Mouse (Mus musculus) MEL (cell line): ENCODE data around the gene Rheb. TPM values are rescaled to one million over a fixed set of nuclear protein-coding genes. Genes with fewer than 3 reads are reported as not detected.

Source experiments
- DNase-seq: peaks from one replicate; pipeline ENCODE4 v3.0.0; 2011; ENCODE audit warnings: low read depth, low spot score
- H3K27ac ChIP-seq: 2 replicates; pipeline ENCODE4 v1.5.1; 2012; ENCODE audit warnings: low read depth, mild to moderate bottlenecking, control low read depth, low read length, moderate library complexity; ENCODE audit not compliant: control insufficient read depth
- H3K27me3 ChIP-seq, 2 experiments: fragments of 150-350 bp in 1 of 2; sonication (generic) in 1 of 2; 2 replicates each; pipeline ENCODE4 v1.6.1; 2012; ENCODE audit warnings: low read length in 2 of 2, mild to moderate bottlenecking in 2 of 2, improper control_type of control experiment in 1 of 2, moderate library complexity in 1 of 2; ENCODE audit not compliant: insufficient read depth in 2 of 2, control insufficient read depth in 1 of 2
- H3K36me3 ChIP-seq, 2 experiments: 2 replicates each; pipeline ENCODE4 v1.6.1; 2012 to 2014; ENCODE audit warnings: low read length in 2 of 2, improper control_type of control experiment in 1 of 2, inconsistent platforms in 1 of 2, mild to moderate bottlenecking in 1 of 2; ENCODE audit not compliant: insufficient read depth in 2 of 2, control insufficient read depth in 1 of 2
- H3K4me1 ChIP-seq, 2 experiments: fragments of 150-350 bp in 1 of 2; sonication (generic) in 1 of 2; 2 replicates each; pipeline ENCODE4 v1.6.1; 2012; ENCODE audit warnings: low read length in 2 of 2, improper control_type of control experiment in 1 of 2, mild to moderate bottlenecking in 1 of 2; ENCODE audit not compliant: insufficient read depth in 2 of 2, control insufficient read depth in 1 of 2
- H3K4me3 ChIP-seq, 2 experiments: fragments of 150-350 bp in 1 of 2; sonication (generic) in 1 of 2; 2 replicates each; pipeline ENCODE4 v1.5.1; 2012; ENCODE audit warnings: low read depth in 2 of 2, low read length in 2 of 2, mild to moderate bottlenecking in 2 of 2, moderate library complexity in 2 of 2, control low read depth in 1 of 2, improper control_type of control experiment in 1 of 2; ENCODE audit not compliant: control insufficient read depth in 1 of 2, insufficient read depth in 1 of 2
- H3K79me2 ChIP-seq: 2 replicates; pipeline ENCODE4 v1.6.1; 2012; ENCODE audit warnings: mild to moderate bottlenecking, low read length, moderate library complexity; ENCODE audit not compliant: control insufficient read depth, poor library complexity, insufficient read depth
- H3K9ac ChIP-seq: 2 replicates; pipeline ENCODE4 v1.6.1; 2012; ENCODE audit warnings: low read depth, mild to moderate bottlenecking, control low read depth, low read length, moderate library complexity; ENCODE audit not compliant: control insufficient read depth, poor library complexity, severe bottlenecking
- H3K9me3 ChIP-seq: fragments of 150-350 bp; sonication (generic); replicated peaks from 2 replicates; pipeline ENCODE4 v1.6.1; 2012; ENCODE audit warnings: mild to moderate bottlenecking, low read length, improper control_type of control experiment, moderate library complexity; ENCODE audit not compliant: insufficient read depth
- CTCF ChIP-seq, 3 experiments: IDR thresholded peaks in 2 of 3; conservative IDR thresholded peaks in 1 of 3; 2 replicates each; pipeline ENCODE4 v1.5.1; 2011 to 2012; ENCODE audit warnings: low read length in 3 of 3, low read depth in 2 of 3, mild to moderate bottlenecking in 2 of 3, improper control_type of control experiment in 1 of 3, inconsistent platforms in 1 of 3, mixed read lengths in 1 of 3, moderate library complexity in 1 of 3; ENCODE audit not compliant: control insufficient read depth in 1 of 3, insufficient read depth in 1 of 3, poor library complexity in 1 of 3, severe bottlenecking in 1 of 3
- ETS1 ChIP-seq: IDR thresholded peaks from 2 replicates; pipeline ENCODE4 v1.6.1; 2012; ENCODE audit warnings: low read depth, mild to moderate bottlenecking, inconsistent platforms, low read length, improper control_type of control experiment, moderate library complexity
- GABPA ChIP-seq: IDR thresholded peaks from 2 replicates; pipeline ENCODE4 v1.6.1; 2012; ENCODE audit warnings: low read depth, mild to moderate bottlenecking, inconsistent platforms, low read length, improper control_type of control experiment, moderate library complexity
- GATA1 ChIP-seq: IDR thresholded peaks from 2 replicates; pipeline ENCODE4 v1.6.1; 2011; ENCODE audit warnings: low read depth, low read length, improper control_type of control experiment
- JUND ChIP-seq: IDR thresholded peaks from 2 replicates; pipeline ENCODE4 v1.6.1; 2011; ENCODE audit warnings: low read depth, mild to moderate bottlenecking, improper control_type of control experiment, low read length
- KAT2A ChIP-seq: conservative IDR thresholded peaks from 2 replicates; pipeline ENCODE4 v1.6.1; 2012; ENCODE audit warnings: low read depth, low read length, improper control_type of control experiment, inconsistent platforms
- MAFK ChIP-seq: IDR thresholded peaks from 2 replicates; pipeline ENCODE4 v1.6.1; 2011; ENCODE audit warnings: low read depth, mild to moderate bottlenecking, low read length, improper control_type of control experiment, borderline replicate concordance
- MXI1 ChIP-seq: IDR thresholded peaks from 2 replicates; pipeline ENCODE4 v1.6.1; 2011; ENCODE audit warnings: mild to moderate bottlenecking, low read depth, low read length, improper control_type of control experiment
- MYB ChIP-seq: IDR thresholded peaks from 2 replicates; pipeline ENCODE4 v1.6.1; 2011; ENCODE audit warnings: mild to moderate bottlenecking, low read depth, low read length, improper control_type of control experiment
- NRF1 ChIP-seq: IDR thresholded peaks from 2 replicates; pipeline ENCODE4 v1.6.1; 2014; ENCODE audit warnings: low read depth, mild to moderate bottlenecking, inconsistent platforms, low read length, improper control_type of control experiment, moderate library complexity; ENCODE audit not compliant: poor library complexity, insufficient read depth, severe bottlenecking
- POLR2A ChIP-seq, 2 experiments: IDR thresholded peaks; 2 replicates each; pipeline ENCODE4 v1.6.1; 2011 to 2012; ENCODE audit warnings: low read length in 2 of 2, mild to moderate bottlenecking in 2 of 2, control low read depth in 1 of 2, improper control_type of control experiment in 1 of 2, low read depth in 1 of 2, moderate library complexity in 1 of 2; ENCODE audit not compliant: control insufficient read depth in 1 of 2, insufficient read depth in 1 of 2, poor library complexity in 1 of 2
- POLR2AphosphoS5 ChIP-seq: IDR thresholded peaks from 2 replicates; pipeline ENCODE4 v1.6.1; 2012; ENCODE audit warnings: low read depth, borderline replicate concordance, mild to moderate bottlenecking, inconsistent platforms, low read length, moderate library complexity, mixed read lengths
- RAD21 ChIP-seq: IDR thresholded peaks from 2 replicates; pipeline ENCODE4 v1.6.1; 2011; ENCODE audit warnings: mild to moderate bottlenecking, low read depth, low read length, improper control_type of control experiment
- SIN3A ChIP-seq: IDR thresholded peaks from 2 replicates; pipeline ENCODE4 v1.6.1; 2012; ENCODE audit warnings: low read length, improper control_type of control experiment, inconsistent platforms
- TAL1 ChIP-seq: IDR thresholded peaks from 2 replicates; pipeline ENCODE4 v1.6.1; 2012; ENCODE audit warnings: mild to moderate bottlenecking, inconsistent platforms, low read length, moderate library complexity, mixed read lengths
- TCF12 ChIP-seq: IDR thresholded peaks from 2 replicates; pipeline ENCODE4 v1.6.1; 2014; ENCODE audit warnings: low read depth, mild to moderate bottlenecking, inconsistent platforms, low read length, improper control_type of control experiment, moderate library complexity
- UBTF ChIP-seq: IDR thresholded peaks from 2 replicates; pipeline ENCODE4 v1.6.1; 2012; ENCODE audit warnings: low read depth, mild to moderate bottlenecking, inconsistent platforms, low read length, improper control_type of control experiment, moderate library complexity, borderline replicate concordance; ENCODE audit not compliant: insufficient read depth
- USF1 ChIP-seq: IDR thresholded peaks from 2 replicates; pipeline ENCODE4 v1.6.1; 2014; ENCODE audit warnings: low read depth, mild to moderate bottlenecking, inconsistent platforms, low read length, improper control_type of control experiment, moderate library complexity
- USF2 ChIP-seq, 2 experiments: IDR thresholded peaks; 2 replicates each; pipeline ENCODE4 v1.6.1; 2011 to 2012; ENCODE audit warnings: improper control_type of control experiment in 2 of 2, low read length in 2 of 2, borderline replicate concordance in 1 of 2, inconsistent platforms in 1 of 2, low read depth in 1 of 2, mild to moderate bottlenecking in 1 of 2; ENCODE audit not compliant: insufficient read depth in 1 of 2
- ZKSCAN1 ChIP-seq: IDR thresholded peaks from 2 replicates; pipeline ENCODE4 v1.6.1; 2012; ENCODE audit warnings: low read depth, mild to moderate bottlenecking, inconsistent platforms, low read length, improper control_type of control experiment, moderate library complexity
- ZMIZ1 ChIP-seq: IDR thresholded peaks from 2 replicates; pipeline ENCODE4 v1.6.1; 2012; ENCODE audit warnings: low read depth, mild to moderate bottlenecking, inconsistent platforms, low read length, improper control_type of control experiment, moderate library complexity
- ZNF384 ChIP-seq: IDR thresholded peaks from 2 replicates; pipeline ENCODE4 v1.6.1; 2012; ENCODE audit warnings: low read depth, mild to moderate bottlenecking, inconsistent platforms, low read length, improper control_type of control experiment
- polyA plus RNA-seq, 2 experiments: library from polyadenylated mRNA; stranded (reverse) in 1 of 2; unstranded in 1 of 2; fragments of >175 nt in 1 of 2; fragments of >200 nt in 1 of 2; gene quantifications; 2 replicates each; pipeline versions ENCODE4 v1.2.1 to v1.2.4; 2012; ENCODE audit warnings: low replicate concordance in 2 of 2, low read depth in 1 of 2; ENCODE audit not compliant: insufficient read length in 2 of 2, insufficient read depth in 1 of 2, missing spikeins in 1 of 2
- total RNA-seq: library from RNA; depleted of rRNA; stranded (reverse); fragments of 300-350 nt; gene quantifications from 2 replicates; pipeline ENCODE4 v1.2.3, GENCODE M21; 2012

Rheb gene
- total and polyA plus RNA-seq, 3 experiments, result 61.3 to 731 (median 114) TPM

- H3K4me3 ChIP-seq, result no peak overlapping the region
- H3K27me3 ChIP-seq, result no peaks in the 10 kb centered on the region
- no peak overlapping the region for H3K9ac ChIP-seq
- H3K36me3 ChIP-seq, result peaks cover 0 to 17% of the 10 kb centered on the region in 2 experiments; a peak in 2 of 4 replicates
- peaks cover 8 to 27% of the 10 kb centered on the region in 2 experiments for H3K4me1 ChIP-seq
- no peak overlapping the region for H3K27ac ChIP-seq
- DNase-seq, result no peak
- H3K9me3 ChIP-seq, result no peaks in the 10 kb centered on the region
- H3K79me2 ChIP-seq, result no peaks in the 10 kb centered on the region
- TF ChIP-seq USF2 (IDR thresholded peaks at IDR 0.05; ENCODE audit: borderline replicate concordance in 1 of 2, insufficient read depth in 1 of 2, low read depth in 1 of 2, low read length in 2 of 2) (no peak), CTCF (IDR thresholded peaks at IDR 0.05 in 2 of 3, conservative IDR thresholded peaks at IDR 0.05 in 1 of 3; ENCODE audit: control insufficient read depth in 1 of 3, insufficient read depth in 1 of 3, low read depth in 2 of 3, low read length in 3 of 3, poor library complexity in 1 of 3, severe bottlenecking in 1 of 3) (no peak), POLR2AphosphoS5 (no peak), MAFK (no peak), SIN3A (no peak), NRF1 (no peak), POLR2A (IDR thresholded peaks at IDR 0.05; ENCODE audit: control insufficient read depth in 1 of 2, insufficient read depth in 1 of 2, low read depth in 1 of 2, low read length in 2 of 2, poor library complexity in 1 of 2) (no peak)
Measured at GRCm38 (mm10) chr5:24861449-24861930, 19.1 kb upstream of the Rheb start.

GRCm38 (mm10) chr5:24860635-24861448, 18.4 kb upstream of the Rheb start:
- peak overlapping the region; percentile 4 to 6; a peak in 2 of 4 replicates for H3K4me3 ChIP-seq
- 0 out of 2 replicates have a peak, but pooled peaks have one; percentile 28 for TF ChIP-seq MXI1
- peak; percentile 65; the same call in 1 of the 2 replicates for TF ChIP-seq USF1
- TF ChIP-seq RAD21, result no peak
- peak overlapping the region; percentile 15; the same call in 1 of the 2 replicates for H3K9ac ChIP-seq
- no peaks in the 10 kb centered on the region for H3K27me3 ChIP-seq
- H3K4me1 ChIP-seq, result peaks cover 8 to 27% of the 10 kb centered on the region in 2 experiments
- H3K27ac ChIP-seq, result peak overlapping the region; percentile 59
- H3K79me2 ChIP-seq, result no peaks in the 10 kb centered on the region
- peak; percentile 57 for DNase-seq
- no peaks in the 10 kb centered on the region for H3K9me3 ChIP-seq
- peaks cover 0 to 17% of the 10 kb centered on the region in 2 experiments; a peak in 2 of 4 replicates for H3K36me3 ChIP-seq

- peaks cover 0 to 22% of the 10 kb centered on the region in 2 experiments; a peak in 2 of 4 replicates for H3K36me3 ChIP-seq
- DNase-seq, result peak; percentile 63
- H3K27me3 ChIP-seq, result no peaks in the 10 kb centered on the region
- H3K9me3 ChIP-seq, result no peaks in the 10 kb centered on the region
- peak overlapping the region; percentile 59 for H3K27ac ChIP-seq
- no peaks in the 10 kb centered on the region for H3K79me2 ChIP-seq
- peak overlapping the region; percentile 15; the same call in 1 of the 2 replicates for H3K9ac ChIP-seq
- H3K4me1 ChIP-seq, result peaks cover 11 to 36% of the 10 kb centered on the region in 2 experiments
- peak overlapping the region; percentile 4 to 6; a peak in 3 of 4 replicates for H3K4me3 ChIP-seq
- TF ChIP-seq TCF12 (peak; percentile 80), TAL1 (no peak), UBTF (no peak), JUND (no peak), ZMIZ1 (no peak), ZNF384 (no peak), ZKSCAN1 (no peak), KAT2A (no peak), GATA1 (peak; percentile 88), GABPA (no peak), ETS1 (peak; percentile 67), MYB (peak; percentile 46; the same call in 1 of the 2 replicates), USF2 (IDR thresholded peaks at IDR 0.05; ENCODE audit: borderline replicate concordance in 1 of 2, insufficient read depth in 1 of 2, low read depth in 1 of 2, low read length in 2 of 2) (no peak)
Measured at GRCm38 (mm10) chr5:24859771-24860540, 17.5 kb upstream of the Rheb start.
